Mouse (Mus musculus): ENCODE measurements at regions not wholly inside any gene's neighbourhood (a gene's known extent, or its start where the extent isn't known, plus 50 kb on each side); places are given as distances from the start of the nearest gene placed in this dataset.

GRCm38 (mm10) chr4:153284209-153284608, 198.4 kb downstream of the Ajap1 start:
- Histone ChIP-seq H3K27me3 (ENCODE audit: insufficient read depth, low read length) (no peaks in the 10 kb centered on the region), H3K36me3 (replicated peaks) (no peaks in the 10 kb centered on the region), H3K4me1 (ENCODE audit: insufficient read depth, low read depth, low read length) (no peaks in the 10 kb centered on the region), H3K9me3 (replicated peaks) (peaks cover 97% of the 10 kb centered on the region), H3K4me3 (ENCODE audit: low read depth, low read length) (no peak overlapping the region)
- DNase-seq (ENCODE audit: low spot score) (no peak), ATAC-seq (ENCODE audit: extremely low read depth, insufficient number of reproducible peaks, low FRiP score, poor library complexity, severe bottlenecking) (no peak)
- TF ChIP-seq POLR2AphosphoS5 (IDR thresholded peaks at IDR 0.05; ENCODE audit: insufficient replicate concordance, low read depth, low read length) (no peak), GATA2 (IDR thresholded peaks at IDR 0.05; ENCODE audit: borderline replicate concordance, low read depth, low read length) (no peak), GATA1 (IDR thresholded peaks at IDR 0.05; ENCODE audit: borderline replicate concordance, low read length) (no peak)

GRCm38 (mm10) chr4:153276571-153276970, 206.0 kb downstream of the Ajap1 start:
- TF ChIP-seq GATA1 (IDR thresholded peaks at IDR 0.05; ENCODE audit: borderline replicate concordance, low read length): no peak
- peaks cover 83% of the 10 kb centered on the region for H3K9me3 ChIP-seq (replicated peaks)
- H3K36me3 ChIP-seq (replicated peaks): no peaks in the 10 kb centered on the region
- ATAC-seq (ENCODE audit: extremely low read depth, insufficient number of reproducible peaks, low FRiP score, poor library complexity, severe bottlenecking) (no peak), DNase-seq (ENCODE audit: low spot score) (no peak)
- no peaks in the 10 kb centered on the region for H3K27me3 ChIP-seq (ENCODE audit: insufficient read depth, low read length)
- H3K4me3 ChIP-seq (ENCODE audit: low read depth, low read length): no peak overlapping the region
- H3K4me1 ChIP-seq (ENCODE audit: insufficient read depth, low read depth, low read length): no peaks in the 10 kb centered on the region

- Histone ChIP-seq H3K36me3 (replicated peaks) (no peaks in the 10 kb centered on the region), H3K27me3 (ENCODE audit: insufficient read depth, low read length) (no peaks in the 10 kb centered on the region), H3K9me3 (replicated peaks) (peaks cover 88% of the 10 kb centered on the region), H3K4me1 (ENCODE audit: insufficient read depth, low read depth, low read length) (no peaks in the 10 kb centered on the region), H3K4me3 (ENCODE audit: low read depth, low read length) (no peak overlapping the region)
- no peak for DNase-seq (ENCODE audit: low spot score)
- no peak for ATAC-seq (ENCODE audit: extremely low read depth, insufficient number of reproducible peaks, low FRiP score, poor library complexity, severe bottlenecking)
- TF ChIP-seq GATA1 (IDR thresholded peaks at IDR 0.05; ENCODE audit: borderline replicate concordance, low read length): no peak
- TF ChIP-seq GATA2 (IDR thresholded peaks at IDR 0.05; ENCODE audit: borderline replicate concordance, low read depth, low read length): no peak
- no peak for TF ChIP-seq TAL1 (conservative IDR thresholded peaks at IDR 0.05; ENCODE audit: low read depth, low read length)
- no peak for TF ChIP-seq POLR2AphosphoS5 (IDR thresholded peaks at IDR 0.05; ENCODE audit: insufficient replicate concordance, low read depth, low read length)
- TF ChIP-seq CTCF (IDR thresholded peaks at IDR 0.05; ENCODE audit: low read depth, low read length): no peak
These were observed 211.2 kb downstream of the Ajap1 start for GRCm38 (mm10) chr4:153271376-153271775.

GRCm38 (mm10) chr4:153263216-153263805, 219.3 kb downstream of the Ajap1 start:
- no peaks in the 10 kb centered on the region for H3K36me3 ChIP-seq (replicated peaks)
- no peaks in the 10 kb centered on the region for H3K4me1 ChIP-seq (ENCODE audit: insufficient read depth, low read depth, low read length)
- no peak for ATAC-seq (ENCODE audit: extremely low read depth, insufficient number of reproducible peaks, low FRiP score, poor library complexity, severe bottlenecking)
- no peak for DNase-seq (ENCODE audit: low spot score)
- peaks cover 95% of the 10 kb centered on the region for H3K9me3 ChIP-seq (replicated peaks)
- no peak overlapping the region for H3K4me3 ChIP-seq (ENCODE audit: low read depth, low read length)
- TF ChIP-seq POLR2AphosphoS5 (IDR thresholded peaks at IDR 0.05; ENCODE audit: insufficient replicate concordance, low read depth, low read length) (no peak), TAL1 (conservative IDR thresholded peaks at IDR 0.05; ENCODE audit: low read depth, low read length) (no peak)
- no peaks in the 10 kb centered on the region for H3K27me3 ChIP-seq (ENCODE audit: insufficient read depth, low read length)

GRCm38 (mm10) chr4:153260941-153261557, 221.6 kb downstream of the Ajap1 start:
- Histone ChIP-seq H3K4me3 (ENCODE audit: low read depth, low read length) (no peak overlapping the region), H3K4me1 (ENCODE audit: insufficient read depth, low read depth, low read length) (no peaks in the 10 kb centered on the region), H3K9me3 (replicated peaks) (peaks cover 94% of the 10 kb centered on the region), H3K27me3 (ENCODE audit: insufficient read depth, low read length) (no peaks in the 10 kb centered on the region), H3K36me3 (replicated peaks) (no peaks in the 10 kb centered on the region)
- DNase-seq (ENCODE audit: low spot score) (no peak), ATAC-seq (ENCODE audit: extremely low read depth, insufficient number of reproducible peaks, low FRiP score, poor library complexity, severe bottlenecking) (no peak)
- TF ChIP-seq GATA1 (IDR thresholded peaks at IDR 0.05; ENCODE audit: borderline replicate concordance, low read length) (no peak), POLR2AphosphoS5 (IDR thresholded peaks at IDR 0.05; ENCODE audit: insufficient replicate concordance, low read depth, low read length) (no peak), GATA2 (IDR thresholded peaks at IDR 0.05; ENCODE audit: borderline replicate concordance, low read depth, low read length) (no peak), TAL1 (conservative IDR thresholded peaks at IDR 0.05; ENCODE audit: low read depth, low read length) (no peak), CTCF (IDR thresholded peaks at IDR 0.05; ENCODE audit: low read depth, low read length) (no peak)

- ATAC-seq (ENCODE audit: extremely low read depth, insufficient number of reproducible peaks, low FRiP score, poor library complexity, severe bottlenecking) (no peak), DNase-seq (ENCODE audit: low spot score) (no peak)
- TF ChIP-seq CTCF (IDR thresholded peaks at IDR 0.05; ENCODE audit: low read depth, low read length) (no peak), TAL1 (conservative IDR thresholded peaks at IDR 0.05; ENCODE audit: low read depth, low read length) (no peak), GATA1 (IDR thresholded peaks at IDR 0.05; ENCODE audit: borderline replicate concordance, low read length) (no peak), POLR2AphosphoS5 (IDR thresholded peaks at IDR 0.05; ENCODE audit: insufficient replicate concordance, low read depth, low read length) (no peak), GATA2 (IDR thresholded peaks at IDR 0.05; ENCODE audit: borderline replicate concordance, low read depth, low read length) (no peak)
- Histone ChIP-seq H3K4me1 (ENCODE audit: insufficient read depth, low read depth, low read length) (no peaks in the 10 kb centered on the region), H3K27me3 (ENCODE audit: insufficient read depth, low read length) (no peaks in the 10 kb centered on the region), H3K9me3 (replicated peaks) (peaks cover 92% of the 10 kb centered on the region), H3K36me3 (replicated peaks) (no peaks in the 10 kb centered on the region), H3K4me3 (ENCODE audit: low read depth, low read length) (no peak overlapping the region)
These were observed 230.7 kb downstream of the Ajap1 start for GRCm38 (mm10) chr4:153251943-153252342.

GRCm38 (mm10) chr4:153251311-153251710, 231.3 kb downstream of the Ajap1 start:
- peaks cover 93% of the 10 kb centered on the region for H3K9me3 ChIP-seq (replicated peaks)
- H3K4me3 ChIP-seq (ENCODE audit: low read depth, low read length): no peak overlapping the region
- DNase-seq (ENCODE audit: low spot score): no peak
- ATAC-seq (ENCODE audit: extremely low read depth, insufficient number of reproducible peaks, low FRiP score, poor library complexity, severe bottlenecking): no peak
- H3K27me3 ChIP-seq (ENCODE audit: insufficient read depth, low read length): no peaks in the 10 kb centered on the region
- H3K36me3 ChIP-seq (replicated peaks): no peaks in the 10 kb centered on the region
- no peak for TF ChIP-seq TAL1 (conservative IDR thresholded peaks at IDR 0.05; ENCODE audit: low read depth, low read length)
- TF ChIP-seq GATA1 (IDR thresholded peaks at IDR 0.05; ENCODE audit: borderline replicate concordance, low read length): no peak
- no peak for TF ChIP-seq GATA2 (IDR thresholded peaks at IDR 0.05; ENCODE audit: borderline replicate concordance, low read depth, low read length)
- TF ChIP-seq POLR2AphosphoS5 (IDR thresholded peaks at IDR 0.05; ENCODE audit: insufficient replicate concordance, low read depth, low read length): no peak
- no peak for TF ChIP-seq CTCF (IDR thresholded peaks at IDR 0.05; ENCODE audit: low read depth, low read length)
- no peaks in the 10 kb centered on the region for H3K4me1 ChIP-seq (ENCODE audit: insufficient read depth, low read depth, low read length)

All from G1E (cell line).